Mouse (Mus musculus) left cerebral cortex, adult 2 months (tissue): Measurements from ENCODE around the gene Itga11. TPM values are rescaled to one million over a fixed set of nuclear protein-coding genes. Genes with fewer than 3 reads are reported as not detected.
A peak's percentile ranks its signal among the peaks of the same experiment; 100 is the strongest.

Source experiments
- DNase-seq, 2 experiments: peaks; one replicate each; pipeline ENCODE4 v3.0.0; 2021 to 2022; ENCODE audit warnings: low spot score in 2 of 2, mixed read lengths in 1 of 2; ENCODE audit errors: extremely low spot score in 1 of 2
- H3K27ac ChIP-seq: fragments of 200-600 bp; 2 replicates; pipeline ENCODE4 v1.8.1; 2022
- H3K4me3 ChIP-seq: fragments of 200-600 bp; 2 replicates; pipeline ENCODE4 v1.8.1; 2022
- CTCF ChIP-seq: fragments of 200-600 bp; IDR thresholded peaks from 2 replicates; pipeline ENCODE4 v1.8.1; 2022; ENCODE audit warnings: antibody characterized with exemption, mild to moderate bottlenecking, moderate library complexity
- intact Hi-C: fragments of 180-260 bp; cut with DNase I; formaldehyde crosslinking; loops from one replicate; pipeline ENCODE4 v1.15.1; 2025
- total RNA-seq, 2 experiments: library from RNA; stranded (reverse); gene quantifications; 2 replicates each; pipeline ENCODE4 v1.2.3; 2021

Itga11 gene
- total RNA-seq, 2 experiments from 2014 or later = 3.6 to 4.0 TPM

- no peak for DNase-seq
- TF ChIP-seq CTCF = no peak
- H3K27ac ChIP-seq = no peak overlapping the region
Observed at GRCm38 (mm10) chr9:62694054-62694453, 16.4 kb downstream of the Itga11 start.

DNA sequence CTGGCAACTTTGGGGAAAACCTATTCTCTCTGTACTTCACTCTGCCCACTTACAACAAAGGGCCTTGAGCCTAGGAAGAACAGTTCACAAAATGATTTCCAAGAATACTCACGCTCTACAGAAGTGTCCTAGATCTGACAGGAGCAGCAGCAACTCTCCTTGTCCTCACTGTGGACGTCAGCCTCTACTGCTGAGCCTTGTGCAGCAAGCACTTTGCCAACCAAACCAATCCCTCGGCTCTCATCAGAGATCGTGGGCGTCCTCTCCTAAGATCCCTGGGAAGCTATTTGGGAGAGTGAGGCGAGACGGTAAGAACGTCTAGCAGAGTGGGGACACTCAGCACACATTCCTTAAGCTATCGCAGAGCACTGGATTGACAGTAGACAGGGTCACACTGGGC is 17.6 kb downstream of the Itga11 start:
- Histone ChIP-seq H3K27ac (no peak overlapping the region), H3K4me3 (no peak overlapping the region)
- TF ChIP-seq CTCF = no peak
- no peak for DNase-seq
- intact Hi-C loops = no loop called here

More at GRCm38 (mm10) chr9:62694054-62694453, 16.4 kb downstream of the Itga11 start:
- no peak overlapping the region for H3K4me3 ChIP-seq
- intact Hi-C loops = no loop called here

GRCm38 (mm10) chr9:62696799-62697198 is 19.2 kb downstream of the Itga11 start:
- DNase-seq = no peak
- no peak overlapping the region for H3K27ac ChIP-seq
- no peak for TF ChIP-seq CTCF
- intact Hi-C loops = no loop called here
- no peak overlapping the region for H3K4me3 ChIP-seq

DNA sequence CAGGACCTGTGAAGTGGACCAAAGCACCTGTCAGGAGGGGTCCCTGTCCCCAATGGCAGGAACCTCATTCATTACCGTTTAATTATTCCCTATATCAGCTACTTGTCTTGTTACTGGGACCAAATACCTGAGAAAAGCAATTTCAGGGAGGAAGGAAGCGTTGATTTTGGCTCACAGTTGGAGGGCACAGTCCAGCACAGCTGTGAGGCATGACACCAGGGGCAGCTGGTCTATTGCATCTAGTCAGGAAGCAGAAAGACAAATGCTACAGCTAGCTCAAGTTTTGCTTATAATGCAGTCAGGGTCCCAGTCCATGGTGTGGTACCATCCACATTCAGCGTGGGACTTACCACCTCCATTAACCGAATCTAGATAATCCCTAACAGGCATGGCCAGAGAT is 29.6 kb downstream of the Itga11 start:
- intact Hi-C loops = no loop called here
- Histone ChIP-seq H3K4me3 (no peak overlapping the region), H3K27ac (no peak overlapping the region)
- no peak for DNase-seq
- no peak for TF ChIP-seq CTCF

DNA sequence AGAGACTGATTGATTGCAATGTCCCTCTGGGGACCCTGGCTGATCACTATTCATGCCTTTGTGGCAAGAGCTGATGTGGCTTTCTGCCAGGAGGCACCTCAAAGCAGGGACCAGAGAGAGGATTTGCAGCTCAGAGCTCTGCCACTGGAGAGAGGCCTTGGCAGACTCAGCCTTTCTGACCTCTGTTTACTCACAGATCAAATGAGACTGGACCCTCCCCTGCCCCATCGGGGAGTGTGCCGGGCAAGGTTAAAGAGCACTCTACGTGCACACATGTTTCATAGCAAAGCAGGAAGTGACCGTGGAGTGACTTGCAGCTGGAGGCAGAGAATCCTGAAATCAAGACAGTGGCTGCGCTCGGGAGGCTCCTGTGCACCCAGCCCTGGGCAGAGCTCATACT is 30.2 kb downstream of the Itga11 start:
- intact Hi-C loops = no loop called here

DNA sequence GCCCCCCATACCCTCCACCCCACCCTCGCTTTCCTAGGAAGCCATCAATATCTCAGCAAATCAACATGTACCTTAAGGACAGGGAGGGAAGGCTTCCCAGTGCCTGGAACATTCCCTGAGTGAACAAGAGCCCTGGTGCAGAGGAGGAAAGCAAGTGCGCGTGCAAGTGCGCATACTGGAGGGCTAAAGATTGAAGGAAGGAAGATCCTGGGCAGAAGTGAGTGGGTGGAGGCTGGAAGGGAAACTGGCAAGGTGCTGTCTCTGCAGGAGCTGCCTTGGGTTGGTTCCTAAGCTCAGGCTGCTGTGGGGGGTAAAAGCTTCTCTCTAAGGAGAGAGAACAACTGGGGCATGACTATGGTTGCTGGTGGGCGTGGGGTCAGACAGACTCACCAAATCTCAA is 32.4 kb downstream of the Itga11 start:
- H3K27ac ChIP-seq = no peak overlapping the region
- intact Hi-C loops = no loop called here
- TF ChIP-seq CTCF = no peak
- no peak overlapping the region for H3K4me3 ChIP-seq
- no peak for DNase-seq

More for the DNA sequence above, 30.2 kb downstream of the Itga11 start:
- Histone ChIP-seq H3K4me3 (no peak overlapping the region), H3K27ac (no peak overlapping the region)
- no peak for TF ChIP-seq CTCF
- no peak for DNase-seq

GRCm38 (mm10) chr9:62712374-62712773 is 34.7 kb downstream of the Itga11 start:
- Histone ChIP-seq H3K4me3 (no peak overlapping the region), H3K27ac (peak overlapping the region; percentile 15)
- intact Hi-C loops = no loop called here
- no peak for TF ChIP-seq CTCF
- no peak for DNase-seq

DNA sequence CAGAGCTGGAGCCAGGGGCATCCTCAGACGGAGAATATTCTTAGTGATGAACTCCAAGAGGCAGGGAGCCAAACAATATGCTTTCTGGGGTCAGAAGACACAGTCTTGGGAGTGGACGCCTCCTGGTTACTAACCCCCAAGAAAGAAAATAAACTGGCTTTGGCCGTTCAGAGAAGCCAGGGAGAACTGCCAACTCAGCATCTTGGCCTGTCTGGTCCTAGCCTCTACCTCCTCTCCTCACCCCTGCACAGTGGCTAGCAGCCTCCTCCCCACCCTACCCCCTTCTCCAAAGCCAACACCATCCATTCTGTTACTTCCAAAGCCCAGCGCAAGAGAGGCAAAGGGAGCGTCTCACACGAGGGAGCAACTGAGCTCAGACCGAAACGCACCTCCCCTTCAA is 35.4 kb downstream of the Itga11 start:
- no peak overlapping the region for H3K27ac ChIP-seq
- no peak overlapping the region for H3K4me3 ChIP-seq
- no peak for DNase-seq
- no peak for TF ChIP-seq CTCF
- intact Hi-C loops = no loop called here

DNA sequence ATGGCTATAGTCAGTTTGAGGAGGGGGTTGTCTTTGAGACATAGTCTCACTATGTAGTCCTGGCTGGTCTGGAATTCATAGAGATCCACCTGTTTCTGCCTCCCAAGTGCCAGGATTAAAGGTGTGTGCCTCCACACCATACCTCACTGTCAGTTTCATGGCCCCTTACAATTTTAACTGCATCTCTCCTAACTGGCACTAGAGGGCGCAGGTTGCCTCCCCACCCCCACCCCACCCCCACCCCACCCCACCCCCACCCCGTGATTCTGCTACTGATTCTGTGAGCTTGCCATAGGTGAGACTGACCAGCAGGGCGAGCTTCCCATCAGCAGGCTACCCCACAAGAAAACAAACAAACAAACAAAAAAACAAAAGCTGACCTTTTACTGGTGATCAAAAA is 36.7 kb downstream of the Itga11 start:
- no peak overlapping the region for H3K27ac ChIP-seq
- no peak; the same call in 1 of the 2 replicates for TF ChIP-seq CTCF
- no peak overlapping the region for H3K4me3 ChIP-seq
- no peak for DNase-seq
- intact Hi-C loops = no loop called here

DNA sequence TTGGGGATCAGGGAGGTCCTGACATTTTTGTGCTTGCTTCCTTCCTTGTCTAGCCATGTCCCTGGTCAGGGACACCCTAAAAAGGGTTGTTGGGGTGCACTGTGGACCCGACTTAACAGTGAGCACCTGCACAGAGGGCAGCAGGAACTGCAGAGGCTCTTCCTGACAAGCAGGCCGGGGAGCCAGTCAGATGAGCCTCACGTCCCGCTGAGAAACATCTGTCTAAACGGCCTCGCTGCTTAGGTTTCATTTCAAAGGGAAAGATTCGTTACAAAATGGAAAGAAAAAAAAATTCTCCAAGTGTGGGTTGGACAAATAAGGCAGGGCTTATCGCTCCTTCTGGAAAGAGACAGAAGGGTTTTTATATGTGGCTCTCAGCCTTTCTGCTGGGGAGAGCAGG is 40.4 kb downstream of the Itga11 start:
- DNase-seq = no peak
- intact Hi-C loops = no loop called here
- no peak for TF ChIP-seq CTCF

DNA sequence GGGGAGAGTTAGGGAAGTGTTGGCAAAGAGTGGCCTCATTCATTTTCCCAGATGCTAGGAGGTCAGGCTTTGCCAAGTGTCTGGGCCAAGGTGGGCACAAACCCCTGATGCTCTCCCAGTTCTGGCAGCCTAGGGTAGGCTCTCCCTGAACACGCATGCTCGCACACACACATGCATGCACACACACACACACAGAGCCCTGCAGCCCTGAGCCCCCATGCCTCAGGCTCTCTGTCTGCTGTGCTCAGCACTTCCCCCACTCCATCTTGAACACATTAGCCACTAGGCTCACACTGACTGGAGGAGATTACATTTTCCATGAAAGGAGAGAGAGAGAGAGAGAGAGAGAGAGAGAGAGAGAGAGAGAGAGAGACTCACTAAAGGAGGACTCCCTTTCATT is 44.2 kb downstream of the Itga11 start:
- intact Hi-C loops = loop anchor here (5.0 kb wide), 1 partner anchor 99 kb away; no protein-coding TSS in a partner anchor
- H3K4me3 ChIP-seq = no peak overlapping the region
- no peak for DNase-seq
- TF ChIP-seq CTCF = no peak
- no peak overlapping the region for H3K27ac ChIP-seq

More for the DNA sequence above, 40.4 kb downstream of the Itga11 start:
- peak overlapping the region; percentile 66 for H3K27ac ChIP-seq
- H3K4me3 ChIP-seq = no peak overlapping the region

DNA sequence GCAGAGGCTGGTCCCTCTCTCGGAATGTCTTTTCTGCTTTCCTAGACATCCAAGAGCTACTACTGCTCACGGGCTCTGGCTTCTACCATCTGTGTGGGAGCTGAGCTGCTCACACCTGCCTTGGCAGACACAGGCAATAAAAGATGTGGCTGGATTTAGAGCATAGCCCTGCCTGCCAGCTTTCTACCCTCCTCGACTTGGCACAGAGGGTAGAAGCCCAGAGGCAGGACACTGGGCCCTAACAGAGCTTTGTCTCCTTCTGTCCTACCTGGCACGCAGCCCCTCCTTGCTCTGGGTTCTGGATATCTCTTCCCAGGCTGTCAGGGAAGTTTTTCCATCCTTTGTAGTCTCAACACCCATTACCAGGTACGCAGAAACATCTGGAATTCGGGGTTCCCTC is 45.1 kb downstream of the Itga11 start:
- DNase-seq = peak in 1 of 2 experiments; percentile 27
- no peak overlapping the region for H3K4me3 ChIP-seq
- H3K27ac ChIP-seq = no peak overlapping the region
- no peak for TF ChIP-seq CTCF
- intact Hi-C loops = loop anchor here (5.0 kb wide), 1 partner anchor 100 kb away; no protein-coding TSS in a partner anchor

DNA sequence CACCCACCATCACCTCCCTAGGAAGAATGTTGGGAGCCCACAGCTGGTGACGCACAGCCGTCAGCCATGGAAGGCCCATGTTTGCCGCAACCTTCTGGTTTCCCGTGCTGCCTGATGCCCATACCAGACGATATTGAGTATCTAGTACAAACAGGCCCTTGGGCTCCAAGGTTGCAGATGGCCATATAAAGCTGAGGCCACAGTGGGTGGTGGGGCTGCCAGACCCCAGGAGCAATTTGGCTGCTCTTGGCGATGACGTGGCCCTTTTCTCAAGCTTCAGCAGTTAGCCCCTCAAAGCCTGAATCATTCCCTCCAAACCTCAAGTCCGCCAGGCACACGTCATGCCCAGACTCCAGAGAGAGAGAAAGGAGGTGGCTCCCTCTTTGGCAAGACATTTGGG is 46.5 kb downstream of the Itga11 start:
- H3K27ac ChIP-seq = no peak overlapping the region
- no peak for DNase-seq
- TF ChIP-seq CTCF = no peak
- intact Hi-C loops = loop anchor here (5.0 kb wide), 1 partner anchor 102 kb away; no protein-coding TSS in a partner anchor
- no peak overlapping the region for H3K4me3 ChIP-seq
